Mouse (Mus musculus) ES-Bruce4 (cell line): ENCODE results near the gene Myt1l. TPM values are rescaled to one million over a fixed set of nuclear protein-coding genes. Genes with fewer than 3 reads are reported as not detected.

Source experiments
- H3K27ac ChIP-seq: 2 replicates; pipeline ENCODE4 v1.5.1; 2012; ENCODE audit warnings: low read length, inconsistent platforms; ENCODE audit not compliant: insufficient read depth
- H3K27me3 ChIP-seq: 2 replicates; pipeline ENCODE4 v1.6.1; 2012; ENCODE audit warnings: mild to moderate bottlenecking, low read length, inconsistent platforms; ENCODE audit not compliant: control insufficient read depth, poor library complexity, insufficient read depth, severe bottlenecking
- H3K36me3 ChIP-seq: 2 replicates; pipeline ENCODE4 v1.6.1; 2012; ENCODE audit warnings: inconsistent platforms, mild to moderate bottlenecking, low read length, moderate library complexity; ENCODE audit not compliant: control insufficient read depth, poor library complexity, insufficient read depth, severe bottlenecking
- H3K4me1 ChIP-seq: one replicate; pipeline ENCODE4 v1.8.1; 2011; ENCODE audit warnings: low read length; ENCODE audit not compliant: control insufficient read depth, insufficient read depth
- H3K4me3 ChIP-seq: 2 replicates; pipeline ENCODE4 v1.5.1; 2011; ENCODE audit warnings: low read depth, mild to moderate bottlenecking, low read length
- H3K9ac ChIP-seq: 2 replicates; pipeline ENCODE4 v1.6.1; 2012; ENCODE audit warnings: low read depth, mild to moderate bottlenecking, inconsistent platforms; ENCODE audit not compliant: poor library complexity, severe bottlenecking
- H3K9me3 ChIP-seq: replicated peaks from 2 replicates; pipeline ENCODE4 v1.6.1; 2012; ENCODE audit warnings: mild to moderate bottlenecking, low read length, inconsistent platforms; ENCODE audit not compliant: control insufficient read depth, poor library complexity, insufficient read depth, severe bottlenecking
- CTCF ChIP-seq: IDR thresholded peaks from one replicate; pipeline ENCODE4 v1.8.1; 2011; ENCODE audit warnings: low read depth, low read length
- EP300 ChIP-seq: IDR thresholded peaks from 2 replicates; pipeline ENCODE4 v1.6.1; 2011; ENCODE audit warnings: low read depth, low read length; ENCODE audit not compliant: insufficient read depth
- POLR2A ChIP-seq: IDR thresholded peaks from one replicate; pipeline ENCODE4 v1.8.1; 2011; ENCODE audit warnings: low read length; ENCODE audit not compliant: insufficient read depth
- polyA plus RNA-seq: library from polyadenylated mRNA; stranded (reverse); fragments of >200 nt; gene quantifications from 2 replicates; pipeline ENCODE4 v1.2.4, GENCODE M21; 2011; ENCODE audit warnings: low read depth; ENCODE audit not compliant: missing spikeins, insufficient read depth, insufficient read length

The Myt1l gene
- polyA plus RNA-seq, 1 experiment: not detected

- Histone ChIP-seq H3K4me3 (no peak overlapping the region), H3K36me3 (no peaks in the 10 kb centered on the region), H3K9me3 (no peaks in the 10 kb centered on the region), H3K4me1 (no peaks in the 10 kb centered on the region), H3K27me3 (no peaks in the 10 kb centered on the region), H3K27ac (no peak overlapping the region), H3K9ac (no peak overlapping the region)
- TF ChIP-seq EP300: no peak
- TF ChIP-seq CTCF: no peak
- TF ChIP-seq POLR2A: no peak
Measured at GRCm38 (mm10) chr12:29697526-29698500, 169.6 kb downstream of the Myt1l start.

GRCm38 (mm10) chr12:29698541-29698940 is 170.4 kb downstream of the Myt1l start:
- H3K4me1 ChIP-seq: no peaks in the 10 kb centered on the region
- no peak overlapping the region for H3K4me3 ChIP-seq
- no peak overlapping the region for H3K9ac ChIP-seq
- H3K27ac ChIP-seq: no peak overlapping the region
- no peaks in the 10 kb centered on the region for H3K27me3 ChIP-seq
- no peaks in the 10 kb centered on the region for H3K9me3 ChIP-seq
- TF ChIP-seq EP300 (no peak), CTCF (no peak), POLR2A (no peak)
- no peaks in the 10 kb centered on the region for H3K36me3 ChIP-seq

- no peak overlapping the region for H3K4me3 ChIP-seq
- no peaks in the 10 kb centered on the region for H3K36me3 ChIP-seq
- H3K4me1 ChIP-seq: no peaks in the 10 kb centered on the region
- H3K27ac ChIP-seq: no peak overlapping the region
- no peaks in the 10 kb centered on the region for H3K27me3 ChIP-seq
- TF ChIP-seq EP300 (no peak), CTCF (no peak), POLR2A (no peak)
- no peak overlapping the region for H3K9ac ChIP-seq
- H3K9me3 ChIP-seq: no peaks in the 10 kb centered on the region
Measured at GRCm38 (mm10) chr12:29698976-29699375, 170.8 kb downstream of the Myt1l start.

- no peak overlapping the region for H3K9ac ChIP-seq
- no peak overlapping the region for H3K27ac ChIP-seq
- H3K4me3 ChIP-seq: no peak overlapping the region
- H3K36me3 ChIP-seq: no peaks in the 10 kb centered on the region
- H3K4me1 ChIP-seq: no peaks in the 10 kb centered on the region
- TF ChIP-seq EP300: no peak
- TF ChIP-seq CTCF: no peak
- TF ChIP-seq POLR2A: no peak
- no peaks in the 10 kb centered on the region for H3K9me3 ChIP-seq
- H3K27me3 ChIP-seq: no peaks in the 10 kb centered on the region
Measured at GRCm38 (mm10) chr12:29699386-29699785, 171.2 kb downstream of the Myt1l start.

- Histone ChIP-seq H3K27ac (no peak overlapping the region), H3K9ac (no peak overlapping the region), H3K9me3 (no peaks in the 10 kb centered on the region), H3K36me3 (no peaks in the 10 kb centered on the region), H3K27me3 (no peaks in the 10 kb centered on the region), H3K4me1 (no peaks in the 10 kb centered on the region), H3K4me3 (no peak overlapping the region)
- TF ChIP-seq CTCF (no peak), POLR2A (no peak), EP300 (no peak)
Measured at GRCm38 (mm10) chr12:29700026-29700425, 171.8 kb downstream of the Myt1l start.

- TF ChIP-seq POLR2A (no peak), CTCF (no peak), EP300 (no peak)
- Histone ChIP-seq H3K27ac (no peak overlapping the region), H3K36me3 (no peaks in the 10 kb centered on the region), H3K9me3 (no peaks in the 10 kb centered on the region), H3K27me3 (no peaks in the 10 kb centered on the region), H3K4me3 (no peak overlapping the region), H3K4me1 (no peaks in the 10 kb centered on the region), H3K9ac (no peak overlapping the region)
Measured at GRCm38 (mm10) chr12:29701076-29701475, 172.9 kb downstream of the Myt1l start.
